Mouse (Mus musculus) hindbrain, embryonic 13.5 days (tissue): Measurements from ENCODE around the gene Rnf144b. TPM values are rescaled to one million over a fixed set of nuclear protein-coding genes. Genes with fewer than 3 reads are reported as not detected.

Source experiments
- ATAC-seq: fragments of 200-750 bp; cut with Nextera tagmentation; 2 replicates; pipeline ENCODE4 v1.8.0; 2017; ENCODE audit warnings: moderate TSS enrichment; ENCODE audit not compliant: low FRiP score
- H3K27ac ChIP-seq: fragments of 300-500 bp; sonication (generic); 2 replicates; pipeline ENCODE4 v1.5.1; 2015; ENCODE audit warnings: inconsistent platforms, mild to moderate bottlenecking, moderate library complexity
- H3K27me3 ChIP-seq: fragments of 300-500 bp; sonication (generic); 2 replicates; pipeline ENCODE4 v1.6.1; 2015; ENCODE audit warnings: mild to moderate bottlenecking, inconsistent platforms
- H3K36me3 ChIP-seq: fragments of 300-500 bp; sonication (generic); 2 replicates; pipeline ENCODE4 v1.6.1; 2015; ENCODE audit warnings: mild to moderate bottlenecking, inconsistent platforms
- H3K4me1 ChIP-seq: fragments of 300-500 bp; sonication (generic); replicated peaks from 2 replicates; pipeline ENCODE4 v1.6.1; 2015; ENCODE audit warnings: inconsistent platforms
- H3K4me2 ChIP-seq: fragments of 300-500 bp; sonication (generic); 2 replicates; pipeline ENCODE4 v1.6.1; 2015; ENCODE audit warnings: inconsistent platforms, mild to moderate bottlenecking, moderate library complexity
- H3K4me3 ChIP-seq: fragments of 300-500 bp; sonication (generic); 2 replicates; pipeline ENCODE4 v1.5.1; 2015; ENCODE audit warnings: mild to moderate bottlenecking, inconsistent platforms
- H3K9ac ChIP-seq: fragments of 300-500 bp; sonication (generic); 2 replicates; pipeline ENCODE4 v1.6.1; 2015; ENCODE audit warnings: mild to moderate bottlenecking, inconsistent platforms
- H3K9me3 ChIP-seq: fragments of 300-500 bp; sonication (generic); 2 replicates; pipeline ENCODE4 v1.6.1; 2016; ENCODE audit warnings: inconsistent platforms
- WGBS: fragments of 180-500 bp; shearing (Covaris S2); methylation state at CpG from one replicate; pipeline ENCODE4 v1.1.7; 2015; 5-methylcytosine and 5-hydroxymethylcytosine counted together
- polyA plus RNA-seq: library from polyadenylated mRNA; unstranded; fragments of >200 nt; fragmentation: Nextera tagmentation; extraction: Ambion mirVana; gene quantifications from 2 replicates; pipeline ENCODE4 v1.2.1, GENCODE M21; 2015

Rnf144b gene
- polyA plus RNA-seq, 1 experiment from 2014 or later: 0.55 TPM

DNA sequence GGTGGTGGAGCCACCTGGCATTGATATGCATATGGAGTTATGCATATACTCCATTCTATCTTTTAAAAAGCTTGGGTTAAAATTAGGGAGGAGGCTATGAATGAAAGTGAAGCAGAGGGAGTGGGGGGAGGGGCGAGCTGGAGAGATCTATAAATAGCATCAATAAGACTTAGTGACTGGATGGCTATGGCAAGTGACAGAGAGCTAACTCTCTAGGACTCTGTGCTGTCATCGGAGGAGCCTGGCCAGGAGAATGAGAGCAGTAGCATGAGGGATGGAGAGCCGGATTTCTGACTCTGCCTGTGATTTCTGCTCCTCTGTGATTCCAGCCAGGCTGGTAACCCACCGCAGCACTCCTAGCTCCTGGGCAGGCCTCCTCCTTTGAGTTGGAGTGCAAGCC is 6.6 kb downstream of the Rnf144b start:
- no peak for ATAC-seq
- H3K4me2 ChIP-seq: no peak overlapping the region
- peaks cover 3% of the 10 kb centered on the region; the same call in 1 of the 2 replicates for H3K27me3 ChIP-seq
- H3K4me3 ChIP-seq: no peak overlapping the region
- H3K9ac ChIP-seq: no peak overlapping the region
- no peaks in the 10 kb centered on the region for H3K4me1 ChIP-seq
- 69% methylated on average over 4 of the region's 4 CpGs for WGBS
- 0 out of 2 replicates have a peak, but pooled peaks cover 5% of the 10 kb centered on the region for H3K9me3 ChIP-seq
- H3K36me3 ChIP-seq: no peaks in the 10 kb centered on the region
- H3K27ac ChIP-seq: no peak overlapping the region

DNA sequence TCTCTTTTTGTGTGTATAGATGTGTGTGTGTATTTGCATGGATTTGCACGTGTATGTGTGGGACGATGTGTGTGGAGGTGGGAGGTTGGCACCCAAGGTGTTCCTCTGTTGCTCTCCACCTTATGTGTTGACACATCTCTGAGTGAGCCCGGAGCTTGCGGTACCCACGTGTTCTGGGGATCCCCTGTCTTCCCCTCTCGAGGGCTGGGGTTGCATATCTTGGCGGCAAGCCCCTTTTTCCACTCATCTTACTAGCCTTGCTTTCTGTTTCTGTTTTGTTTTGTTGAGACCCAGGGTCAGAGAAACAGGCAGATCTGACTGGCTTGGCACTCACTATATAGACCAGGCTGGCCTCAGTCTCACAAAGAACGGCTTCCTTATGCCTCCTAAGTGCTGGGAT is 10.6 kb downstream of the Rnf144b start:
- H3K9me3 ChIP-seq: 0 out of 2 replicates have a peak, but pooled peaks cover 5% of the 10 kb centered on the region
- 91% methylated on average over 8 of the region's 8 CpGs for WGBS

DNA sequence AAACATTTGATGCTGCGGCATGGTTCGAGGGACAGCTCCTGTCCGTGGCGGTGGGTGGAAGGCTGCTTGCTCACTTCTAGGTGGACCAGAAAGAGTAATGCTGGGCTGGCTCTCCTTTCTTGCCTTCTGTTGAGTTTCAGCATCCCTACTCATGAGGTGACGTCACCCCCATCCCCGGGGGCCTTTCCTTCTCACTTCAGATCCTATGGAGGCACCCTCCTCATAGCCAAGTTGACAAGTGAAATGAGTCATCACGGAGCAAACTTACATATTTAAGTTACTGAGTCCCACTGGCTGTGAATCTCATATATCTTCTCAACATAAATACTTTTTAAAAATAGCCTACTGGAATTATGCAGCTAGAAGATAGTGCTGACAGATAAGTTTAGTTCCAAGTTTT is 12.4 kb downstream of the Rnf144b start:
- Histone ChIP-seq H3K27ac (no peak overlapping the region), H3K9ac (no peak overlapping the region), H3K36me3 (no peaks in the 10 kb centered on the region), H3K4me3 (no peak overlapping the region), H3K4me2 (no peak overlapping the region), H3K9me3 (0 out of 2 replicates have a peak, but pooled peaks cover 13% of the 10 kb centered on the region), H3K27me3 (no peaks in the 10 kb centered on the region), H3K4me1 (no peaks in the 10 kb centered on the region)
- no peak for ATAC-seq
- 93% methylated on average over 7 of the region's 7 CpGs for WGBS

More for the DNA sequence above, 10.6 kb downstream of the Rnf144b start:
- no peaks in the 10 kb centered on the region for H3K4me1 ChIP-seq
- no peak for ATAC-seq
- no peak overlapping the region for H3K9ac ChIP-seq
- H3K36me3 ChIP-seq: no peaks in the 10 kb centered on the region
- H3K4me3 ChIP-seq: no peak overlapping the region
- H3K27ac ChIP-seq: no peak overlapping the region
- no peaks in the 10 kb centered on the region for H3K27me3 ChIP-seq
- no peak overlapping the region for H3K4me2 ChIP-seq

DNA sequence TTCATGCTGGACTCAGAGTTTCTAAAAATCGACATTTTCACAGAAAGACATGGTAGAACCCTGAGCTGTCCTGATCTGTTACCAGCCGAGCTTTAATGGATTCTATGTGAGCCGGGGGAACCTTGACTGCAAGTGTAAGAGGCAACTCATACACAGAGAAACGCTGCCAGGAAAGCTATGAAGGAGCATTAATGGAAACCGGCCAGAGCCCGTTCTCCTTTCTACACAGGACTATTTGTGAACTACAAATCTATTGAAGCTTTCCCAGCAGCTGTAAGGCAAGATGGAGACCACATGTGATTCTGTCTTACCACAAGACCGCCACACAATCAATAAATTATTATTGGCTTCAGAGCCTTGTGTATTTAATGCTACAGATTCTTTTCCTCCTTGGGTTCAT is 13.3 kb downstream of the Rnf144b start:
- WGBS: 89% methylated on average over 7 of the region's 7 CpGs
- no peak for ATAC-seq
- Histone ChIP-seq H3K4me3 (no peak overlapping the region), H3K27me3 (no peaks in the 10 kb centered on the region), H3K27ac (no peak overlapping the region), H3K4me1 (no peaks in the 10 kb centered on the region), H3K9me3 (0 out of 2 replicates have a peak, but pooled peaks cover 13% of the 10 kb centered on the region), H3K36me3 (no peaks in the 10 kb centered on the region), H3K9ac (no peak overlapping the region), H3K4me2 (no peak overlapping the region)

DNA sequence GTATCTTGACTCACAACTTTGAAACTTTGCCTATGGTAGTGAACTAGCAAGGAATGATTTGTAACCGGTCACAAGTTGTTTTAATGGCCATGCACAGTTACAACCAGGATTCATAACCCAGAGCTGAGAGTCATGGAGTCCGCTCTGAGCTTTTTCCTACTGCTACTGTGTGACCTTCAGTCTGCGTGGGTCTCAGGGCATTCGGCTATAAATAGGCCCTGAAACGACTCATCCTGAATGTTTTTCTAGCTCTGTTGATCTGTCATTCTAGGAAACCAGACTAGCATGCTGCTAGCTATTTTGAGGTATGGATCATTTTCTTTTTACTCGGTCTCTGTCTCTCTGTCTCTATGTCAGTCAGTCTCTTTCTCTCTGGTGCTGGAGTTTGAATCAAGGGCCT is 20.3 kb downstream of the Rnf144b start:
- no peak overlapping the region for H3K9ac ChIP-seq
- H3K9me3 ChIP-seq: 0 out of 2 replicates have a peak, but pooled peaks cover 8% of the 10 kb centered on the region
- WGBS: 79% methylated on average over 6 of the region's 6 CpGs
- no peaks in the 10 kb centered on the region for H3K4me1 ChIP-seq
- no peak for ATAC-seq
- H3K36me3 ChIP-seq: no peaks in the 10 kb centered on the region
- H3K4me2 ChIP-seq: no peak overlapping the region
- H3K4me3 ChIP-seq: no peak overlapping the region
- H3K27me3 ChIP-seq: no peaks in the 10 kb centered on the region
- no peak overlapping the region for H3K27ac ChIP-seq

DNA sequence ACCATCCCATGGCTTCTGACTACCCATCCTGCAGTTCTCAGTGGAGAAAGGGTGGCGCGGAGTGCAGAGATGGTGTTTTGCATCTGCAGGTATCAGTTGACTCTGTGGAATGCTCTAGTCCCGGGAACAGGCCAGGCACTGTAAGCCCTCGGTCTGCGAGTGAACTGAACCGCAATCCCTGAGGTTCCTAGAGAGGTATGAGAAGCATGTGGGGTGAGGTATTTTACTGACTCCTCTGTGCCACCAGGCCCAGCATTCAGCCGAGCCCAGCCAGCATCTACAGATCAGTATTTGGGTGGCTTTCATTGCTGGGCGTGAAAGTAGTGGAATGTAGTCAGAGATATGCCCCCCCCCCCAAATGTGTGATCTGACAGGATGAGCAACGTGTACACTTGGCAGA is 23.5 kb downstream of the Rnf144b start:
- H3K4me2 ChIP-seq: no peak overlapping the region
- ATAC-seq: no peak
- no peaks in the 10 kb centered on the region for H3K9me3 ChIP-seq
- H3K4me3 ChIP-seq: no peak overlapping the region
- H3K9ac ChIP-seq: no peak overlapping the region
- H3K36me3 ChIP-seq: no peaks in the 10 kb centered on the region
- H3K27ac ChIP-seq: no peak overlapping the region
- H3K27me3 ChIP-seq: no peaks in the 10 kb centered on the region
- no peaks in the 10 kb centered on the region for H3K4me1 ChIP-seq
- WGBS: 82% methylated on average over 9 of the region's 9 CpGs

DNA sequence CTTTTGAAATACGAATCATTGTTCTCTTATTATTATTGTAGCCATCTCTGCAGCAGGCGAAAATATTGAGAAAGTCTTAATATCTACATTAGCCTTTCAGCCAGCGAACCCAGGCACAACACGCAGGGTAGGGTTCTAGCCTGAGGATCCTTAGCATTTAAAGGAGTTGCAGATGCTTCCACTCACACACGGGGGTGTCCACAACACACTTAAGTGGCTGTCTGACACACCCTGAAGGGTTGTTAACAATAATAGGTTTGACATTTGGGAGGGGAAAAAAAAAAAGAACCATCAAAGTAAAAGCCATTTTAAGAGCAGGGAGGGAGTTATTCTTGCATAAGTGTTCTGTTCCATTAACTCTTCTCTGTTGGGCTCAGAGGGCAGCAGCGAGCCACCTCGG is 23.9 kb downstream of the Rnf144b start:
- ATAC-seq: no peak
- no peaks in the 10 kb centered on the region for H3K9me3 ChIP-seq
- H3K9ac ChIP-seq: no peak overlapping the region
- no peaks in the 10 kb centered on the region for H3K4me1 ChIP-seq
- H3K4me2 ChIP-seq: no peak overlapping the region
- no peak overlapping the region for H3K27ac ChIP-seq
- H3K27me3 ChIP-seq: no peaks in the 10 kb centered on the region
- no peaks in the 10 kb centered on the region for H3K36me3 ChIP-seq
- no peak overlapping the region for H3K4me3 ChIP-seq
- WGBS: 78% methylated on average over 7 of the region's 7 CpGs

DNA sequence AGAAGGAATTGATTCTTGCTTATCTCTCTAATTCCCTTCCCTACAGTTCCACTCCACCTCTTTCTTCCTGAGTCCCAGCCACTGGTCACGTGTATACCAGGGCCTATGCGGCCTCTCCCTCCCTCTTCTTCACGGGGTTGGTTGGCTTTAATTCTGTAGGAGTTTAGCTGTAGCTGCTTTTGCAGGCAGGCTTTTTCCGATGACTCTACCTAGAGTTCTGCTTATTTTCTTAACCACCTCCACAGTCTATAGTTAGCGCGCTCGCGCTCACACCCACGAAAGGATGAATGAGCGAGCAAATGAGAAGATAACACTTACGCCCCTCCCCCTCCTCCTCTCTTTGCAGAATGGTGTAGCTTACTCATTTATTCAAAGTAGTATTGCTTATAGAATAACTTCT is 26.1 kb downstream of the Rnf144b start:
- Histone ChIP-seq H3K4me3 (no peak overlapping the region), H3K4me1 (no peaks in the 10 kb centered on the region), H3K9me3 (no peaks in the 10 kb centered on the region), H3K27me3 (no peaks in the 10 kb centered on the region), H3K9ac (no peak overlapping the region), H3K4me2 (no peak overlapping the region), H3K27ac (no peak overlapping the region), H3K36me3 (no peaks in the 10 kb centered on the region)
- no peak for ATAC-seq
- 68% methylated on average over 11 of the region's 11 CpGs for WGBS

DNA sequence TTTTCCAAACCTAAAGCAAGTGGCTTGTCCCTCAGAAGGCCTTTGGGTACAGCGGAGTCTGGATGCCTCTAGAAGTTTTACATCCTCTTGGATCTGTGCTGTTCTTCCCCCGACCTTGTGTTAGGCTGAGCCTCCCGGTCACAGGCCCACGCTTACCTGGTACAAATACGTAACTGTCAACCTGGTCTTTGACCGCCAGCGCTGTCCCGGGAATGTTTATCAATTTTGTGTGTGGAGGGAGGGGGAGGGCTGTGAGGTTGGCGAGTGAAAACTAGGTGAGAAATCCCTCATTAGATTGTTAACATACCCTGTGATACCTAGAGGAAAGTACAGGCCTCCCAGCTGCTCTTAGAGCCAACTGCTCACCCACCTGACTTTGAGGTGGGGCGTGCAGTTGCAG is 27.5 kb downstream of the Rnf144b start:
- Histone ChIP-seq H3K36me3 (no peaks in the 10 kb centered on the region), H3K4me2 (no peak overlapping the region), H3K9ac (no peak overlapping the region), H3K9me3 (no peaks in the 10 kb centered on the region), H3K27ac (no peak overlapping the region), H3K4me3 (no peak overlapping the region), H3K27me3 (no peaks in the 10 kb centered on the region), H3K4me1 (no peaks in the 10 kb centered on the region)
- no peak for ATAC-seq
- 95% methylated on average over 10 of the region's 10 CpGs for WGBS

DNA sequence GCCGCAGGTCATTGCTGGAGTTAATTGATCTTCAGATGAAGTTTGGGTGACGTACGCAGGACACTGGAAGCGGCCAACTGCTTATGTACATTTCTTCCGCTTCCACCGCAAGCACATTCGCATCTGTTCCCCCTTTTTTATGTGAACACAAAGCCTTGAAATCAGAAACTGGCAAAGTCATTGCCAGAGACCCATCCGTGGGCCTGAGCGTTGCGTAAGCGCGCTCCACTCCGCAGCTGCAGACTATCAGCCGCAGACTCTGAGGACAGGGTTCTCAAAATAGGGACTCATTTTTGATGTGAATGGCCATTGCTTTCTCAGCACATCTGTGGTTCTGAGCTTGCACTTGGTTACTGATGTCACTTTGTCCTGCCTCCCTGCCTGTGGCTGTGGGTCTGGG is 28.6 kb downstream of the Rnf144b start:
- no peaks in the 10 kb centered on the region for H3K36me3 ChIP-seq
- no peak overlapping the region for H3K4me2 ChIP-seq
- 93% methylated on average over 14 of the region's 14 CpGs for WGBS
- no peak overlapping the region for H3K4me3 ChIP-seq
- no peaks in the 10 kb centered on the region for H3K27me3 ChIP-seq
- H3K9me3 ChIP-seq: no peaks in the 10 kb centered on the region
- H3K9ac ChIP-seq: no peak overlapping the region
- ATAC-seq: no peak
- H3K4me1 ChIP-seq: no peaks in the 10 kb centered on the region
- H3K27ac ChIP-seq: no peak overlapping the region

DNA sequence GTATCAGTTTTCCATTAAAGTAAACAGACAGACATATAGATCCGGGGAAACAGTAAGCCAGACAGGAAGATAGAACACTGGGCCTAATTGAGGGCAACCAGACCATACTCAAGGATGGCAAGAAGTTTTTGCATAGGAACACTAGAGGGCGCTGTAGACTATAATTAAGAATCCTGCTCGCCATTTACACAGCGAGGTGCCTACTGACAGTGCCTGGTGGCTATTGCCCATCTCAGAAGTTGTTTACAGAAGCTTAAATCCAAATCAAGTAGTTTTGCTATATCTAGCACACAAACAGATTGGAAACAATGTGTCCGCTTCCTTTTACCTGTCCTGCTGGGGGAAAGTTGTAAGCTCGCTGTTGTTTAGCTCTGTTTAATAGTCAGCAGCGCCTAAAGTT is 29.9 kb downstream of the Rnf144b start:
- Histone ChIP-seq H3K27me3 (no peaks in the 10 kb centered on the region), H3K4me2 (no peak overlapping the region), H3K9me3 (no peaks in the 10 kb centered on the region), H3K27ac (no peak overlapping the region), H3K4me3 (no peak overlapping the region), H3K9ac (no peak overlapping the region), H3K4me1 (no peaks in the 10 kb centered on the region; the same call in 1 of the 2 replicates), H3K36me3 (no peaks in the 10 kb centered on the region)
- peak; percentile 71 for ATAC-seq
- 31% methylated on average over 7 of the region's 7 CpGs for WGBS

DNA sequence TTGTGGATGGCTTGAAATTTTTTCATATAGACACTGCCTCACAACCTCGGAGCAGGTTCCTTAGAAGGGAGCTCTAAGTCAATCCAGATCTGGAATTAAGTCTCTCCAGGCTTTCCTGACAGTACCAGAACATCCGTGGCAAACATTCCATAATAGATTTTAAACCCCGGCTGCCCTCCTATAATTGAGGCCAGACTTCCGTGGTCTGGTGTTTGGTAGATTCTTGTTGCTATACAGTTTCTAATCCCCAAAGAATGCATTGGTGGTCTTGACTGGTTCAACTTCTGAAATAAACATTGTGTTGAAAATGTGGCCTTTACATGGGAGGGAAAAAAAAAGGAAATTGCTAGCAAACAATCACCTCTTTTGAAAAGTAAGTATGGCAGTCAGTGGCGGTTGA is 30.8 kb downstream of the Rnf144b start:
- H3K27me3 ChIP-seq: no peaks in the 10 kb centered on the region
- H3K36me3 ChIP-seq: no peaks in the 10 kb centered on the region
- WGBS: 75% methylated on average over 5 of the region's 5 CpGs
- no peak overlapping the region for H3K4me3 ChIP-seq
- no peak overlapping the region for H3K4me2 ChIP-seq
- no peaks in the 10 kb centered on the region; the same call in 1 of the 2 replicates for H3K4me1 ChIP-seq
- ATAC-seq: no peak
- no peak overlapping the region for H3K27ac ChIP-seq
- H3K9ac ChIP-seq: no peak overlapping the region
- no peaks in the 10 kb centered on the region for H3K9me3 ChIP-seq

DNA sequence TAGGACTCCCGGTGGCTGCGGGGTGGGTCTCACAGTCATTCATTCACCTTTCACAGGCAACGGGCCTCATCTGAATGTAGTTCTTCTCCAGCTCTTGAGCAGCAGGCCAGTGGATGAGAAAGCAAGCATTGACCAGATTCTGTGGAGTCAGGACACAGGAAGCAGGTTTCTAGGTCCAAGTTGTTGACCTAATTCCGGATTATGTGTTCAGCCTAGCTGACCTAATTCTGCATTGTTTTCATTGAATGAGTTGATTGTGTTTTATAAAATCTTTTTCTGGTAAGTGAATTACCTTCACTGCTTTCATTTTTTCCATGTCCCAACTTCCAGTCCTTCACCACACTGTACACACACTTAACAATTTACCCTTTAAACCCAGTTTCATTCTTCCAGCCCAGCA is 32.4 kb downstream of the Rnf144b start:
- H3K4me1 ChIP-seq: no peaks in the 10 kb centered on the region; the same call in 1 of the 2 replicates
- no peak overlapping the region for H3K27ac ChIP-seq
- no peaks in the 10 kb centered on the region for H3K9me3 ChIP-seq
- ATAC-seq: no peak
- H3K9ac ChIP-seq: no peak overlapping the region
- H3K36me3 ChIP-seq: no peaks in the 10 kb centered on the region
- H3K4me2 ChIP-seq: no peak overlapping the region
- H3K27me3 ChIP-seq: no peaks in the 10 kb centered on the region
- no peak overlapping the region for H3K4me3 ChIP-seq
- WGBS: 69% methylated on average over 4 of the region's 4 CpGs
